Mouse (Mus musculus) frontal cortex, postnatal 14 days (tissue): ENCODE measurements around the gene Smtn.
A peak's percentile ranks its signal among the peaks of the same experiment; 100 is the strongest.

Experiments used
- DNase-seq, 2 experiments: peaks; one replicate each; pipeline ENCODE4 v3.0.0; 2022; ENCODE audit warnings: low spot score in 2 of 2

Gene Smtn

GRCm38 (mm10) chr11:3509181-3510085 is 31.0 kb downstream of the Smtn start:
- no peak for DNase-seq

GRCm38 (mm10) chr11:3508226-3508625 is 32.2 kb downstream of the Smtn start:
- no peak for DNase-seq

GRCm38 (mm10) chr11:3503755-3504693 is 36.4 kb downstream of the Smtn start:
- DNase-seq = no peak

GRCm38 (mm10) chr11:3502459-3503072 is 37.8 kb downstream of the Smtn start:
- DNase-seq = no peak

- no peak for DNase-seq
Observed at GRCm38 (mm10) chr11:3502057-3502456, 38.4 kb downstream of the Smtn start.

- no peak for DNase-seq
Observed at GRCm38 (mm10) chr11:3497296-3497695, 43.1 kb downstream of the Smtn start.

GRCm38 (mm10) chr11:3496756-3497155 is 43.7 kb downstream of the Smtn start:
- DNase-seq = no peak

GRCm38 (mm10) chr11:3495496-3495895 is 44.9 kb downstream of the Smtn start:
- DNase-seq = no peak

GRCm38 (mm10) chr11:3494857-3495256 is 45.6 kb downstream of the Smtn start:
- DNase-seq = no peak

GRCm38 (mm10) chr11:3492748-3493147 is 47.7 kb downstream of the Smtn start:
- no peak for DNase-seq

- DNase-seq = no peak
Observed at GRCm38 (mm10) chr11:3489036-3489435, 51.4 kb downstream of the Smtn start.

- no peak for DNase-seq
Observed at GRCm38 (mm10) chr11:3487952-3488570, 52.4 kb downstream of the Smtn start, which contains the start of gene Pla2g3. Gene Pla2g3 (plus strand): TSS chr11:3488284.

GRCm38 (mm10) chr11:3486349-3486748 is 54.1 kb downstream of the Smtn start:
- no peak for DNase-seq

GRCm38 (mm10) chr11:3483980-3484642 is 56.3 kb downstream of the Smtn start:
- no peak for DNase-seq

GRCm38 (mm10) chr11:3475489-3475888 is 64.9 kb downstream of the Smtn start:
- DNase-seq = no peak

- DNase-seq = no peak
Observed at GRCm38 (mm10) chr11:3474480-3475115, 65.8 kb downstream of the Smtn start.

GRCm38 (mm10) chr11:3472484-3472883 is 67.9 kb downstream of the Smtn start:
- peak; percentile 33 to 81 for DNase-seq

GRCm38 (mm10) chr11:3471448-3471850 is 69.0 kb downstream of the Smtn start:
- DNase-seq = no peak
